Comparison of ENCODE assay signal across 9 mouse cellular contexts in genomic region chr17:35125578-35125977, GRCm38 (mm10). TPM values are rescaled to one million over a fixed set of nuclear protein-coding genes. Genes with fewer than 3 reads are reported as not detected.
DNase-seq lines count a peak whose midpoint lies in the region; ATAC-seq lines count a peak whose summit lies in the region.
"Had no signal": no experiment of that assay in that cellular context is flagged by ENCODE, and none has a peak within 500 bp of the region (broad histone marks: within the 10 kb centered on the region; RNA-seq: fewer than 3 reads in every experiment).

No protein-coding gene starts in this region.

- no peak for ATAC-seq in kidney, embryonic 15.5 days (replicated peaks; ENCODE audit: low FRiP score)
- no peak for ATAC-seq in embryonic facial prominence, embryonic 11.5 days (replicated peaks; ENCODE audit: insufficient number of reproducible peaks, low FRiP score, low TSS enrichment, low read depth)
- ATAC-seq in limb, embryonic 11.5 days (ENCODE audit: insufficient number of reproducible peaks, low FRiP score, low TSS enrichment, low read depth), result no peak
- ATAC-seq in neural tube, embryonic 13.5 days (ENCODE audit: low read depth), result no peak

- peaks cover 45% of the 10 kb centered on the region for H3K36me3 ChIP-seq in kidney, embryonic 15.5 days
- peaks cover 4% of the 10 kb centered on the region; the same call in 1 of the 2 replicates for H3K36me3 ChIP-seq in embryonic facial prominence, embryonic 11.5 days (replicated peaks; ENCODE audit: control insufficient read depth, insufficient read depth, low read depth, low read length)
- H3K36me3 ChIP-seq in limb, embryonic 11.5 days (ENCODE audit: control insufficient read depth, insufficient read depth, low read length), result 0 out of 2 replicates have a peak, but pooled peaks cover 3% of the 10 kb centered on the region
- H3K36me3 ChIP-seq in neural tube, embryonic 13.5 days, result peaks cover 27% of the 10 kb centered on the region

- no peaks in the 10 kb centered on the region for H3K9me3 ChIP-seq in kidney, embryonic 15.5 days (replicated peaks)
- H3K9me3 ChIP-seq in embryonic facial prominence, embryonic 11.5 days (replicated peaks; ENCODE audit: control insufficient read depth, low read length), result no peaks in the 10 kb centered on the region
- no peaks in the 10 kb centered on the region for H3K9me3 ChIP-seq in limb, embryonic 11.5 days (ENCODE audit: control insufficient read depth, low read length)
- no peaks in the 10 kb centered on the region for H3K9me3 ChIP-seq in neural tube, embryonic 13.5 days

- no peaks in the 10 kb centered on the region for H3K27me3 ChIP-seq in kidney, embryonic 15.5 days
- H3K27me3 ChIP-seq in embryonic facial prominence, embryonic 11.5 days (ENCODE audit: control insufficient read depth, insufficient read depth, low read length), result no peaks in the 10 kb centered on the region
- no peaks in the 10 kb centered on the region for H3K27me3 ChIP-seq in limb, embryonic 11.5 days (ENCODE audit: control insufficient read depth, insufficient read depth, low read length)
- H3K27me3 ChIP-seq in neural tube, embryonic 13.5 days, result no peaks in the 10 kb centered on the region

- peak overlapping the region; percentile 75 for H3K4me3 ChIP-seq in kidney, embryonic 15.5 days (replicated peaks)
- H3K4me3 ChIP-seq in embryonic facial prominence, embryonic 11.5 days (ENCODE audit: low read depth, low read length), result peak overlapping the region; percentile 50
- peak overlapping the region; percentile 66 for H3K4me3 ChIP-seq in limb, embryonic 11.5 days (ENCODE audit: low read depth, low read length)
- H3K4me3 ChIP-seq in neural tube, embryonic 13.5 days, result peak overlapping the region; percentile 76

- DNase-seq in kidney, adult 18-20 months, result no peak
- DNase-seq in embryonic facial prominence, embryonic 11.5 days (ENCODE audit: low spot score), result no peak
- no peak for DNase-seq in limb, embryonic 11.5 days (ENCODE audit: low spot score)
- DNase-seq in adrenal gland, postnatal 10 days, result no peak
- no peak for DNase-seq in left cerebral cortex, adult 18-20 months (ENCODE audit: low spot score in 2 of 2)
- DNase-seq in thymus, postnatal 14 days, result no peak

- peaks cover 48% of the 10 kb centered on the region for H3K4me1 ChIP-seq in kidney, embryonic 15.5 days
- peaks cover 5% of the 10 kb centered on the region; the same call in 1 of the 2 replicates for H3K4me1 ChIP-seq in embryonic facial prominence, embryonic 11.5 days (ENCODE audit: control insufficient read depth, insufficient read depth, low read length)
- H3K4me1 ChIP-seq in limb, embryonic 11.5 days (ENCODE audit: control insufficient read depth, insufficient read depth, low read length), result peaks cover 12% of the 10 kb centered on the region; the same call in 1 of the 2 replicates
- H3K4me1 ChIP-seq in neural tube, embryonic 13.5 days (replicated peaks), result peaks cover 44% of the 10 kb centered on the region

- WGBS in kidney, embryonic 15.5 days, result 32% methylated on average over 6 of the region's 6 CpGs
- 25% methylated on average over 6 of the region's 6 CpGs for WGBS in embryonic facial prominence, embryonic 11.5 days
- WGBS in limb, embryonic 11.5 days, result 29% methylated on average over 6 of the region's 6 CpGs
- 44% methylated on average over 6 of the region's 6 CpGs for WGBS in neural tube, embryonic 13.5 days

- peak overlapping the region; percentile 77 for H3K9ac ChIP-seq in kidney, embryonic 15.5 days
- H3K9ac ChIP-seq in embryonic facial prominence, embryonic 11.5 days (replicated peaks; ENCODE audit: low read length), result peak overlapping the region; percentile 77
- H3K9ac ChIP-seq in limb, embryonic 11.5 days (ENCODE audit: low read length), result peak overlapping the region; percentile 84; the same call in 1 of the 2 replicates
- H3K9ac ChIP-seq in neural tube, embryonic 13.5 days, result peak overlapping the region; percentile 94

- H3K27ac ChIP-seq in kidney, embryonic 15.5 days, result peak overlapping the region; percentile 93
- H3K27ac ChIP-seq in embryonic facial prominence, embryonic 11.5 days (replicated peaks; ENCODE audit: low read depth, low read length), result no peak overlapping the region
- no peak overlapping the region for H3K27ac ChIP-seq in limb, embryonic 11.5 days (replicated peaks; ENCODE audit: low read depth, low read length)
- H3K27ac ChIP-seq in neural tube, embryonic 13.5 days (replicated peaks), result peak overlapping the region; percentile 81

- peak overlapping the region; percentile 80 for H3K4me2 ChIP-seq in kidney, embryonic 15.5 days
- peak overlapping the region; percentile 64 for H3K4me2 ChIP-seq in embryonic facial prominence, embryonic 11.5 days (ENCODE audit: low read depth, low read length)
- H3K4me2 ChIP-seq in limb, embryonic 11.5 days (ENCODE audit: low read depth, severe bottlenecking), result peak overlapping the region; percentile 81
- H3K4me2 ChIP-seq in neural tube, embryonic 13.5 days, result peak overlapping the region; percentile 79

RNA-seq across cellular contexts. Expression of gene D17H6S53E, which starts 0.6 kb away (rescaled TPM):
- 10.5 and 12.2 TPM in 2 replicates for polyA plus RNA-seq in kidney, embryonic 15.5 days (2015; fragmentation: Nextera tagmentation; extraction: Ambion mirVana)
- polyA plus RNA-seq in embryonic facial prominence, embryonic 11.5 days (2014; fragmentation: Nextera tagmentation; extraction: Ambion mirVana), result 6.9 and 7.4 TPM in 2 replicates
- 8.6 and 8.9 TPM in 2 replicates for polyA plus RNA-seq in limb, embryonic 11.5 days (2014; fragmentation: Nextera tagmentation; extraction: Ambion mirVana)
- 8.9 and 10.6 TPM in 2 replicates for polyA plus RNA-seq in neural tube, embryonic 13.5 days (2015; fragmentation: Nextera tagmentation; extraction: Ambion mirVana)
- total RNA-seq in adrenal gland, postnatal 10 days (2021), result 10 to 100 TPM; 26.0 to 28.5 TPM
- total RNA-seq in left cerebral cortex, adult 18-20 months (2021), result 10 to 100 TPM; 31.5 to 32.2 TPM

RNA-seq across cellular contexts. Expression of gene Csnk2b, which starts 3.7 kb away (rescaled TPM):
- polyA plus RNA-seq in kidney, embryonic 15.5 days (2015; fragmentation: Nextera tagmentation; extraction: Ambion mirVana), result 281 and 284 TPM in 2 replicates
- polyA plus RNA-seq in embryonic facial prominence, embryonic 11.5 days (2014; fragmentation: Nextera tagmentation; extraction: Ambion mirVana), result 273 and 294 TPM in 2 replicates
- 277 and 290 TPM in 2 replicates for polyA plus RNA-seq in limb, embryonic 11.5 days (2014; fragmentation: Nextera tagmentation; extraction: Ambion mirVana)
- 333 and 339 TPM in 2 replicates for polyA plus RNA-seq in neural tube, embryonic 13.5 days (2015; fragmentation: Nextera tagmentation; extraction: Ambion mirVana)
- 100 to 1,000 TPM; 198 to 200 TPM for total RNA-seq in adrenal gland, postnatal 10 days (2021)
- 100 to 1,000 TPM; 192 to 198 TPM for total RNA-seq in left cerebral cortex, adult 18-20 months (2021)

RNA-seq across cellular contexts. Expression of gene Gpank1, which starts 4.3 kb away (rescaled TPM):
- 19.0 and 20.3 TPM in 2 replicates for polyA plus RNA-seq in kidney, embryonic 15.5 days (2015; fragmentation: Nextera tagmentation; extraction: Ambion mirVana)
- 24.6 and 26.4 TPM in 2 replicates for polyA plus RNA-seq in embryonic facial prominence, embryonic 11.5 days (2014; fragmentation: Nextera tagmentation; extraction: Ambion mirVana)
- polyA plus RNA-seq in limb, embryonic 11.5 days (2014; fragmentation: Nextera tagmentation; extraction: Ambion mirVana), result 24.0 and 29.1 TPM in 2 replicates
- polyA plus RNA-seq in neural tube, embryonic 13.5 days (2015; fragmentation: Nextera tagmentation; extraction: Ambion mirVana), result 20.9 and 25.5 TPM in 2 replicates
- total RNA-seq in adrenal gland, postnatal 10 days (2021), result 10 to 100 TPM; 10.8 to 11.4 TPM
- 10 to 100 TPM; 15.9 to 16.4 TPM for total RNA-seq in left cerebral cortex, adult 18-20 months (2021)

RNA-seq across cellular contexts. Expression of gene Apom, which starts 6.3 kb away (rescaled TPM):
- 21.0 and 25.7 TPM in 2 replicates for polyA plus RNA-seq in kidney, embryonic 15.5 days (2015; fragmentation: Nextera tagmentation; extraction: Ambion mirVana)
- polyA plus RNA-seq in embryonic facial prominence, embryonic 11.5 days (2014; fragmentation: Nextera tagmentation; extraction: Ambion mirVana), result 0.49 and 0.64 TPM in 2 replicates
- 0.44 and 1.5 TPM in 2 replicates for polyA plus RNA-seq in limb, embryonic 11.5 days (2014; fragmentation: Nextera tagmentation; extraction: Ambion mirVana)
- 0.61 and 0.77 TPM in 2 replicates for polyA plus RNA-seq in neural tube, embryonic 13.5 days (2015; fragmentation: Nextera tagmentation; extraction: Ambion mirVana)
- total RNA-seq in adrenal gland, postnatal 10 days (2021), result 100 to 1,000 TPM in 1 of 2 experiments, 10 to 100 TPM in 1; 44.8 to 115 TPM
- total RNA-seq in left cerebral cortex, adult 18-20 months (2021), result not detected
- polyA plus RNA-seq: inflammation-experienced regulatory T-cells, adult 6 months had no signal

RNA-seq across cellular contexts. Expression of gene Bag6, which starts 9.4 kb away (rescaled TPM):
- 56.1 and 64.9 TPM in 2 replicates for polyA plus RNA-seq in kidney, embryonic 15.5 days (2015; fragmentation: Nextera tagmentation; extraction: Ambion mirVana)
- 87.8 and 101 TPM in 2 replicates for polyA plus RNA-seq in embryonic facial prominence, embryonic 11.5 days (2014; fragmentation: Nextera tagmentation; extraction: Ambion mirVana)
- 103 and 104 TPM in 2 replicates for polyA plus RNA-seq in limb, embryonic 11.5 days (2014; fragmentation: Nextera tagmentation; extraction: Ambion mirVana)
- polyA plus RNA-seq in neural tube, embryonic 13.5 days (2015; fragmentation: Nextera tagmentation; extraction: Ambion mirVana), result 67.1 and 75.0 TPM in 2 replicates
- 100 to 1,000 TPM; 300 to 349 TPM for total RNA-seq in adrenal gland, postnatal 10 days (2021)
- total RNA-seq in left cerebral cortex, adult 18-20 months (2021), result 100 to 1,000 TPM; 294 to 308 TPM

Comparison
In these comparisons a context has a peak if more than half of its experiments do, and no peak if none do; other contexts are left out.
1. H3K27ac ChIP-seq: peak in kidney, embryonic 15.5 days (single experiment) and neural tube, embryonic 13.5 days (single experiment); none in embryonic facial prominence, embryonic 11.5 days (single experiment) and limb, embryonic 11.5 days (single experiment).
2. Peak in every context shown above with its lines, with median percentiles within 50 percentile points of each other: H3K4me2 ChIP-seq, H3K4me3 ChIP-seq and H3K9ac ChIP-seq.